Mouse (Mus musculus) G1E-ER4 (cell line): ENCODE results near the gene Igfals. TPM values are rescaled to one million over a fixed set of nuclear protein-coding genes. Genes with fewer than 3 reads are reported as not detected.

Source experiments
- GATA1 ChIP-seq: IDR thresholded peaks from one replicate; pipeline ENCODE4 v1.8.0; 2012; ENCODE audit warnings: low read length, inconsistent platforms
- polyA plus RNA-seq: library from polyadenylated mRNA; stranded (reverse); fragments of >175 nt; gene quantifications from 2 replicates; pipeline ENCODE4 v1.2.3, GENCODE M21; 2012

Gene Igfals
- 0.02 and 0.03 TPM in 2 replicates for polyA plus RNA-seq

GRCm38 (mm10) chr17:24865776-24866175 is at the start of gene Igfals:
TSS of gene Igfals (plus strand) at chr17:24865997.
- TF ChIP-seq GATA1 = no peak

- TF ChIP-seq GATA1 = no peak
Observed at GRCm38 (mm10) chr17:24817503-24817902, 48.3 kb upstream of the Igfals start.

- TF ChIP-seq GATA1 = no peak
Observed at GRCm38 (mm10) chr17:24818172-24818571, 47.6 kb upstream of the Igfals start.

- TF ChIP-seq GATA1 = no peak
Observed at GRCm38 (mm10) chr17:24819469-24819868, 46.3 kb upstream of the Igfals start.

- no peak for TF ChIP-seq GATA1
Observed at GRCm38 (mm10) chr17:24821351-24822280, 44.2 kb upstream of the Igfals start.

GRCm38 (mm10) chr17:24839842-24840241 is 26.0 kb upstream of the Igfals start, which contains the start of gene Hagh:
TSS of gene Hagh (plus strand) at chr17:24840143.
- no peak for TF ChIP-seq GATA1

GRCm38 (mm10) chr17:24840341-24840740 is 25.5 kb upstream of the Igfals start:
- TF ChIP-seq GATA1 = no peak

- no peak for TF ChIP-seq GATA1
Observed at GRCm38 (mm10) chr17:24841133-24841532, 24.7 kb upstream of the Igfals start.

GRCm38 (mm10) chr17:24842631-24843030 is 23.2 kb upstream of the Igfals start:
- TF ChIP-seq GATA1 = no peak

GRCm38 (mm10) chr17:24844525-24844924 is 21.3 kb upstream of the Igfals start:
- no peak for TF ChIP-seq GATA1

- TF ChIP-seq GATA1 = no peak
Observed at GRCm38 (mm10) chr17:24847386-24847785, 18.4 kb upstream of the Igfals start.

GRCm38 (mm10) chr17:24848600-24849031 is 17.2 kb upstream of the Igfals start:
- TF ChIP-seq GATA1 = no peak

- TF ChIP-seq GATA1 = no peak
Observed at GRCm38 (mm10) chr17:24849733-24850064, 16.1 kb upstream of the Igfals start.

- no peak for TF ChIP-seq GATA1
Observed at GRCm38 (mm10) chr17:24850065-24850772, 15.6 kb upstream of the Igfals start, which contains the start of gene Fahd1. TSS of gene Fahd1 (minus strand) at chr17:24850364.

- TF ChIP-seq GATA1 = no peak
Observed at GRCm38 (mm10) chr17:24850773-24851127, 15.0 kb upstream of the Igfals start.

GRCm38 (mm10) chr17:24851381-24852125 is 14.2 kb upstream of the Igfals start:
- no peak for TF ChIP-seq GATA1
